Mouse (Mus musculus): Measurements from ENCODE around the gene Gad1.

- no peak for TF ChIP-seq CTCF (IDR thresholded peaks at IDR 0.05; ENCODE audit: low read depth, low read length)
- no peak for TF ChIP-seq POLR2A (IDR thresholded peaks at IDR 0.05; ENCODE audit: insufficient read depth, low read length)
These were observed 69.4 kb downstream of the Gad1 start for GRCm38 (mm10) chr2:70622244-70622643.
